Mouse (Mus musculus): ENCODE data around the gene Dennd1a.
A peak's percentile ranks its signal among the peaks of the same experiment; 100 is the strongest.

Dennd1a gene

GRCm38 (mm10) chr2:37855226-37855625 is 432.0 kb downstream of the Dennd1a start:
- no peak for DNase-seq

- DNase-seq, result no peak
Measured at GRCm38 (mm10) chr2:37853878-37854435, 433.2 kb downstream of the Dennd1a start.

- no peak for DNase-seq
Measured at GRCm38 (mm10) chr2:37850626-37851025, 436.6 kb downstream of the Dennd1a start.

DNA sequence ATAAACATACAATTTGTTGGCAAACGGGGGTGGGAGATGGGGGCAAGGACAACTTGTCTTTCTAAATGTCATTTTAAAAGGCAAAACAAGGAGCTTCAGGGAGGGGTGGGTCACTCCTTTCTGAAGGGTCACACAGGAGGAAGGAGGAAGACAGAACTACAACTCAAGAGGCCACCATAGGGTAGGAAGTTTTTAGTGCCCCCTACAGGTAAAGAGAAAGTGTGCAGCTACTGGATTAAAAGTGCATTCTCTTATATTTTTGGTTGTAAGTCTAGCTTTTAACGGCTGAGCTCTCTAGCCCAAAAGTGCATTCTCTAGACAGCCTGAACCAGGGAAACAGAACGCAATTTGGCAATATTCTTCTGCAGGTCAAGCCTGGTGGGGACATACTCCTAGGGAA is 437.8 kb downstream of the Dennd1a start:
- no peak for DNase-seq

DNA sequence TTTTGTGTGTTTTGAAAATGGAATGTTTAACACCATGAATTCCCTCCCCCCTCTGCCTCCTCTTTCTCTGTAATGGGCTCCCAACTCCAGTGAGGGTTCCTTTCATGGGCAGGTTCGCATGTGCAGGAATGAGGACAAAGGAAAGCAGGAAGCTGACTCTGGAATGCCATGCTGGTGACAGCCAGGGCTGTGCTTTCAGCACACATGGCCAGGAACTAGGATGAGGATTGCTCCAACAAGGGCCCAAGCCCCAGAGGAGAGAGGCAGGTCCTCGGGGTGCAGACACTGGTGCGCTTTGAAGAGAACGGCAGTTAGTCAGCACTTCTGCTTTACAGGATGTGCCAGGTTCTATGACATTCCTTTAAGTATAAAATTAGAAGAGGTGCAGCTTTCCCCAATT is 444.5 kb downstream of the Dennd1a start:
- DNase-seq, result no peak

GRCm38 (mm10) chr2:37842151-37842569 is 445.0 kb downstream of the Dennd1a start:
- DNase-seq, result no peak

DNA sequence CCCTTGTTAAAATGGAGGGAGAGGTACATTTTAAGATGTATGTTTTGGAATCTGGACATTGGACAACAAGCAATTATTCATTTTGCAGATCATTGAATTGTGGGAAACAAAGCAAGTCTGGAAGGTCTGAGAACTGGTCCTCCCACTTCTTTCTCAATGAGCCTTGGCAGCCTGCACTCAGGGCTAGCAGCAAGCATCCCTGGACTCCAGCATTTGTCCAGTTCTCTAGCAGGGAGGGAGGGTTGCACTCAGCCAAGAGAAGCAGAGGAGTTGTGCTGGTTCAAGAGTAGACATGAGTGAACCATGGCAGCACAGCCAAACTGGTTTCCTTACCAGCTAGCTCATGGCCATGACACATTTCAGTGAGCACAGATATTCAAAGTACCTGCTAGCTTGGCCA is 447.3 kb downstream of the Dennd1a start:
- no peak for DNase-seq

- no peak for DNase-seq
Measured at GRCm38 (mm10) chr2:37838202-37838984, 448.8 kb downstream of the Dennd1a start.

DNA sequence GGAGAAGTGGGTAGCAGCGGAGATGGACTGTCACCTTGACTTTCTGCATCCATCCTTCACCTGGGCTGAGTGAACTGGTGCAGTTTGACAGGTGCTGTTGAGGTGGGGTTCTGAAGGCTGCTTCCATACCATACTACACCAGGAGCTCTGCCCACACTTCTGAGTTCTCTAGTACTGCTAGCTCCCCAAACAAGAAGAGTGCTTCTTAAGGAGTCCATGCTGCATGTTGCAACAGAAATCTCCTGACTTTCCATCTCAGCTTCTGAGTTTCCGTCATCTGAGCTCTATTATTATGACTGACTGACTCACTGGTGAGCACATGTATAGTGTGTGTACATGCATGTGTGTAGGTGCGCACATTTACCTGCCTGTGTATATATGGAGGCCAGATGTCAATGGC is 449.6 kb downstream of the Dennd1a start:
- DNase-seq, result no peak

DNA sequence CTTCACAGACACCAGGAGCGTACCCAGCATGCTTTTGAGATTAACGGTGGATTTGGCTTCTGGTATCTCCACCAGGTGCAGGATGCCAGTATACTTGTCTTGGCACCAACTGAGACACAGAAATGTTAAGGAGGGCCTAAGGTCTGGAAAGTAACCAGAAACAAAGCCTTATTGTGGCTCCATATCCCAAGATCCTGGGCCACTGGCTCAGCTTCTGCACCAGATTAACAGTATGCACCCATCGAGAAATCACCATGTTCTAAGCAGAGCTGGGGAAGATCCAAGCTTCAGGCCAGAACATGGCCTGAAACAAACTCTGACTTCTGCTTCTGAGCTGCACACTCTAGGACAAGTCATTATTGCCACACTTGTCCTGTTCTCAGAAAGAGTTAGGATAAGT is 450.3 kb downstream of the Dennd1a start:
- no peak for DNase-seq

DNA sequence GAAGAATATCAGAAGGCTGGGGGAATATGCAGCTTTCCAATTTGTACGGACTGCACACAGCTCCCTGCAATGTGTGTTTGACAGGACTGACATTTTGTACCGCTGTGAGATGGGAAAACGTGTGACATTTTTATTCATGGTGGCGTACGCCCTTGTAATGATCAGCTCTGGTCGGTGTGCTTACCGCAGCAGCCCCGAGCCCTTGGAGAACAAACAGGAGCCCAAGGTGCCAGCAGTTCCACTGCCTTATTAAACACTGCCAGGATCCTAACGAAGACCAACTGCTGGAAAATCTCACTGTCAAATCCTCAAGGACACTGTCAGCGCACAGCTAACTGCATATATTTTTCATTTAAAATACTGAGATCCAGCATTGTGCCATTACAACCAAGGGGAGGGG is 454.9 kb downstream of the Dennd1a start:
- no peak for DNase-seq

- no peak for DNase-seq
Measured at GRCm38 (mm10) chr2:37829758-37830275, 457.4 kb downstream of the Dennd1a start.

- DNase-seq, result no peak
Measured at GRCm38 (mm10) chr2:37823826-37824225, 463.4 kb downstream of the Dennd1a start.

- DNase-seq, result no peak
Measured at GRCm38 (mm10) chr2:37822122-37822521, 465.1 kb downstream of the Dennd1a start.

DNA sequence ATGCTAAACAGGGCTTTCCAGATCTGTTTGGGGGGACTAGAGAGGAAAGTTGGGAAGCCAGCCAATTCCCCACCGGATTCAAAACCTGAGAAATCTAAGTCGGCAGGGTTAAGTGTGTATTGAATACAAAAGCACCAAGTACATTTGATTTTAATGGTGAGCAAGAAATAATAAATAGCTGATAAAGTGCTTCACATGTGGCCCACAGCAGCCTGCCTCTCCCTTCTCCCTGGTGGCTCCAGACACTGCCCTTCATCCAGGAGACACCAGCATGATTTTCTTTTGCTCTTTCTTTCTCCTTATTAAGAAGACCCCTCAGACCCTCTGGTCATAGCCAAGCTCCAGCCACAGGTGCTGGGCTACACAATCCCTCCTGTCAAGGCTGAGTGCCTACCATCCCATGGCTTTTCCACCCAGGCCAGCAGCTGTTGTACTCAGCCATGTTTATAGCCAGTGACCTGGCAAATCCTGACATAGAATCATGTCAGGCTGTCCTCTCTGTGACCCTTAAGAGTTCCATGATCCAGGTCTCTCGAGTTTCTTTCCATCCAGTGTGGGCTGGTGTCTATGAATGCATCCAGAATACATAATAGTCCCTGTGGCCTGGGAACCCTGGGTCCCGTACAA is 467.6 kb downstream of the Dennd1a start:
- DNase-seq, result no peak

GRCm38 (mm10) chr2:37818761-37819525 is 468.2 kb downstream of the Dennd1a start:
- no peak for DNase-seq

GRCm38 (mm10) chr2:37815676-37816075 is 471.5 kb downstream of the Dennd1a start:
- DNase-seq, result peak in 1 of 2 experiments; percentile 64

DNA sequence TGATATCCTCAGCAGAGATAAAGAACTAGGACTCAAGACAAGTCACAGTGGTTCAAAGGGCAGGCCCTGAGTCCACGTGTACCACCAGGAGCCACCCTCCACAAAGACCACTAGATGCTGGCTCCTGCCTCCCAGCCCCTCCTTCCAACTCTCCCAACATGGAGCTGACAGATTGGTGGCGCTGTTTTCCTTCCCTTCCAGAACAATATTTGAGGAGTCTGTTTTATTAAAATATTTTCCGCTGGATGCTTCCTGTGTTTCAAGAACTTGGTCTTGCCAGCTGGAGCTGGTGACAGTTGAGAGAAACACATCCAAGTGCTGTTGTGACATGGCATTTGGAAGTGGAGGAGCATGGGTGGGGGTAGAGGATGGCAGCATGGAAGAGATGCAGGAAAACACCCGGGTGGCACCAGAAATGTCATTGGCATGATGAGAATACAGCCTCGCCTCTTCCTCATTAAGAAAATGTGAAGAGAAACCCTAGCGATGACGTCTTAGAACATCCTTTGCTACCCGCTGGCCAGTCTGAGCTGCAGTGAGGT is 472.3 kb downstream of the Dennd1a start:
- no peak for DNase-seq

GRCm38 (mm10) chr2:37812401-37812800 is 474.8 kb downstream of the Dennd1a start:
- no peak for DNase-seq

- DNase-seq, result no peak
Measured at GRCm38 (mm10) chr2:37811682-37812081, 475.5 kb downstream of the Dennd1a start.

DNA sequence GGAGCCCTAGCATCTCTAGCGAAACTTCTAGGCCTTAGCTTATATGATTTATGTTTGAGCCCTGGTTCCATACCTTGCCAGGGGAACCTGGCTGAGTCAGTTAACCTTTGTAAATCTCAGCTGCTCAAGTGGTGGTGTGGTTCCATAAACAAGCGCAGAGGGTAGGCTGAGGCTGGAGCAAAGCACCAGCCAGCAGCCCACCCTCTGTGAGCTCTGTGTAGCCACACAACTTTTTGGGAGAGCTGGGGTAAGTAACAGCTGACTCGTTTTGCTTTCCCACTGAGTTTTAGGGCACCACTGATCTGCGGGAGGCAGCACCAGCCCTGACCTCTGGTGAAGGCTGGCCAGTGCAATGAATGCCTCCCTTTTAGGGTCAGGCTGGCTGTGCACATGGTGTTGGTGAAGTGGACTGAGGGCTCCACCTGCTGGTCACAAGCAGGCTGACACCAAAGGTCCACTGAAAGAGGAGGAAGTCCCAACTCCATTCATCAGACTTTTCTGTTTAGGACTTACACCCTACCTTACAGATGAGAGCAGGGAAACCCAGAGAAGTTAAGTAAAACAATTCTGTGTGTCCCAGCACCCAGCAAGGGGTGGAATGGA is 484.5 kb downstream of the Dennd1a start:
- peak; percentile 25 to 61 for DNase-seq

GRCm38 (mm10) chr2:37801687-37802086 is 485.5 kb downstream of the Dennd1a start:
- DNase-seq, result no peak

Measured in spleen, adult 18-20 months (tissue).